Mouse (Mus musculus) frontal cortex, postnatal 10 days (tissue): Measurements from ENCODE around the gene Zfp367.
A peak's percentile ranks its signal among the peaks of the same experiment; 100 is the strongest.

Experiments
- DNase-seq, 2 experiments: peaks; one replicate each; pipeline ENCODE4 v3.0.0; 2022; ENCODE audit warnings: low spot score in 2 of 2, mixed read lengths in 1 of 2

Zfp367 gene

GRCm38 (mm10) chr13:64153083-64153682 is at the start of gene Zfp367:
TSS of gene Zfp367 (minus strand) at chr13:64153202.
- DNase-seq: peak; percentile 97

- DNase-seq: no peak
Measured at GRCm38 (mm10) chr13:64200911-64201310, 47.9 kb upstream of the Zfp367 start.

- no peak for DNase-seq
Measured at GRCm38 (mm10) chr13:64198310-64198709, 45.3 kb upstream of the Zfp367 start.

- DNase-seq: no peak
Measured at GRCm38 (mm10) chr13:64197899-64198298, 44.9 kb upstream of the Zfp367 start.

DNA sequence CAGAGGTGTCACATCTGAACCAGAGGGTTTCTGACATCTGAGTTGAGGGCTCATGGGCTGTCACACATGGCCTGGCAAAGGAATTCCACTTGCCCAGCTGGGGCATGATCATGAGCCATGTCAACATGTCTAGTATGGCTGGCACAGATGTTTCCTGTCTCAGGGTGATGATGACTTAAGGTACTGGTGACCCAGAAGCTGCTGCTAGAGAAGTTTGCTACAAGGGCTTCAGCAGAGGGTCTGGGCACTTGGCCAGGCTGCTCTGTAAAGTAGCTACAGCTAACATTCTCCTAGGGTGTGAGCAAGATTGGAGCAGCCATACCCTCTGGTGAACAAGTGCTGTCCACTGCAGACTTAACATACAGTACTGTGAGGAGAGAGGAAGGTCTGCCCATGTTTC is 34.1 kb upstream of the Zfp367 start:
- no peak for DNase-seq

- DNase-seq: no peak
Measured at GRCm38 (mm10) chr13:64186516-64186915, 33.5 kb upstream of the Zfp367 start.

DNA sequence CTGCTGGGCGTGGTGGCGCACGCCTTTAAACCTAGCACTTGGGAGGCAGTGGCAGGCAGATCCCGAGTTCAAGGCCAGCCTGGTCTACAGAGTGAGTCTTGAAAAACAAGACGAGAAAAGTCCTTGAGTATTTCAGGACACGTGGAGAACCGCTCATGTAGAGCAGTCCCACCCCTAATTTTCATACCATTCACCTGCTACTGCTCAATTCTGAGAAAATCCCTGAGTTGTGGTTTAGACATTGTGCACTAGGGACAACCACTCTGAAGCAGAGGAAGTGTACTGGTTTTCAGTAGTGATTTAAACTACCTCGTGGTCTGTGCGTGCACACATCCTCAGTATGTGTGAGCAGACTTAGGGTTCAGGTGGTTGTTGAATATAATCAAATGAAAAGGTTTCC is 32.6 kb upstream of the Zfp367 start:
- no peak for DNase-seq

DNA sequence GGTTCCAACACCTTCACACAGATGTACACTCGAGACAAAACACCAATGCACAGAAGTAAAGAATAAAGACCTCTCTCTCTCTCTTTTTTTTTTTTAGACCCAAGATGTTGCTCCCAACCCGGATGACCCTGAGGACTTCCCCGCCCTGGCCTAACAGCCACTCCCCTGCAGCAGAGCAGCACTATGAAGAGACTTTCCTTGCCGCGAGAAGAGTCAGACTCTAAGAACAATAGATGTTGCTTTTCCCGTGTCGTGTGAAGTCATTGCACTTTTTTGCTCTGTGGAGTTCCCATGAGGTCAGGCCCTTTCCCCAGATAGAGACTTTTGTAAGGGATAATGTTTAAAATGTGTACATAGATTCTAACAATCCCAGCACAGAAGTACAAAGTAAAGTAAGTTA is 32.2 kb upstream of the Zfp367 start:
- no peak for DNase-seq

- DNase-seq: no peak
Measured at GRCm38 (mm10) chr13:64184361-64184760, 31.4 kb upstream of the Zfp367 start.

GRCm38 (mm10) chr13:64183583-64183982 is 30.6 kb upstream of the Zfp367 start:
- DNase-seq: no peak

DNA sequence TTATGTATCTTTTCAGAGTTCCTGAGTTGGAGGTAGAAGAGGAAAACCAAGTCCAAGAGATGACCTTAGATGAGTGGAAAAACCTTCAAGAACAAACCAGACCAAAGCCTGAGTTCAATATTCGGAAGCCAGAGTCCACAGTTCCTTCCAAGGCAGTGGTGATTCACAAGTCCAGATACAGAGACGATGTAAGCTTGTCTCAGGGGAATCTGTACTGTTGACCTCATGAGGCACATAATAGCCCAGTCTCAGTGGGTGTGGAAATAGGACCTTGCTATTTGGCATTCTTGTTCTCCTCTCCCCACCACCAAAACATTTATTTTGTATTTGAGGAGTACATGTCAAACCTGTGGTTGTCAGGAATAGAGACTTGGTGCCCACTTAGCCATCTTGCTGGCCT is 29.1 kb upstream of the Zfp367 start:
- no peak for DNase-seq

DNA sequence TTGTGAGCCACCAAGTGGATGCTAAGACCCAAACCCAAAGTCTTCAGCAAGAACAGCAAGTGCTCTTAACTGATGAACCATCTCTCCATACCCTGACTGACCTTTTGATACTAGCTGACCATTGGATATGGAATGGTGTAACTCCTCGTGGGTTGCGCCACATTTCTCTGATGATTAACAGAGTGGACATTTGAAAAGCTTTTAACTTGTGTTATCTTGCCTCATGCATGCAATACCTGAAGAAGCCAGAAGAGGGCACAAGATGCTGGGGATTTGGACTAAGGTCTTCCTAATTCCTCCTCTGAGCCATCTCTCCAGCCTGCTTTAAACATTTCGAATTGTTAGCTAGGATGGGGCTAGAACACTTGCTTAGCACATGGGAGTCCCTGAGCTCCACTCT is 27.9 kb upstream of the Zfp367 start:
- DNase-seq: peak in 1 of 2 experiments; percentile 48

DNA sequence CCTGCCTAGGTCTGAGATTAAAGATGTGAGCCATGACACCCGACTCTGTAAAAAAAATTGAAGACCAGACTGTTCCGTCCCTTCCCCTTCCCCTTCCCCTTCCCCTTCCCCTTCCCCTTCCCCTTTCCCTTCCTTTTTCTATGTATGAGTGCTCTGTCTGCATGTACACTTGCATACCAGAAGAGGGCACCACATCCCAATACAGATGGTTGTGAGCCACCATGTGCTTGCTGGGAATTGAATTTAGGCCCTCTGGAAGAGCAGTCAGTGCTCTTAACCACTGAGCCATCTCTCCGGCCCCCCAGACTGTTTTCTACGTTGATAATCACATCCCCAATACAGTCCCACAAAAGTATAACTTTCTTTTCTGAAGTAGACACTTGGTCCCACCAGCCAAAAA is 27.3 kb upstream of the Zfp367 start:
- DNase-seq: no peak

DNA sequence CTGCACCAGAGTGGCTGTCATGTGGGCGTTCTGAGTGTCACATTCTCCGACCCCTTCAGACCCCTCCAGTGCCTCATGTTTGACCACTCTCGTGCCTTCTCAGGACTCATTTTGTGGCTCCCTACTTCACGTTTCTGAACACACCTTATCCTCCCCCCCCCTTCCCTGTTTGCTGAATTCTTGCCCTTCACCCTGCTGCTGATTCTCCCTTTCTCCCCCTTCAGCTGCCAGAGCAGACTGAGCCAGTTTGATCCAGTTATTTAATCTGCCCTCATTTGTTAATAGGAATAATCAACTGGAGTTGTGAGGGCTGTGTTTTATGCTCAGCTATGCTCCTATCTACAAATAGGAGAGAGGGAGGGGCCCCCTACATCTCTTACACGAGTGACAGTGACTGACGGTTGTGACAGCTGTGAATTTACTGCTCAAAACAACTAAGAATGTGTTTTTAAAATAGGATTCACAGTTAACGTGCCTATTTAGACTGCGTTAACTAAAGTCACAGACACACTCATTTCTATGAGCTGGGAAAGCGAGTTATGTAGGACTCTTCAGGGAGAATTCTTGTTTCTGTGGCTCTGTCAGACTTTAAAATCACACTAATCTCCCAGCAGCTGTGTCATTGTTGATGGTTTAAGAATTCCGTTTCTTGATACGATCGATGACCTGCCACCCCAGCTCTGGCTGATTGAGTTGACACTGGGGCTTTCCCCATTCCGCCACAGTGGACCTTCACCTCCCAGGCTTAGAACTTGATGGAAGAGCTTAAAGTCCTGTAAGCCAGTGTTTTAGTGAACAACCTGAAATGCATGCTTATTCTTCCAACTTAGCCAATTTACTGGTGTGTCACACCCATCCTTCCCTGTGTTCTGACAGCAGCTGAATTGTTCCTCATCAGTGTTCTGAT is 26.0 kb upstream of the Zfp367 start:
- DNase-seq: no peak

GRCm38 (mm10) chr13:64178000-64178399 is 25.0 kb upstream of the Zfp367 start:
- no peak for DNase-seq

DNA sequence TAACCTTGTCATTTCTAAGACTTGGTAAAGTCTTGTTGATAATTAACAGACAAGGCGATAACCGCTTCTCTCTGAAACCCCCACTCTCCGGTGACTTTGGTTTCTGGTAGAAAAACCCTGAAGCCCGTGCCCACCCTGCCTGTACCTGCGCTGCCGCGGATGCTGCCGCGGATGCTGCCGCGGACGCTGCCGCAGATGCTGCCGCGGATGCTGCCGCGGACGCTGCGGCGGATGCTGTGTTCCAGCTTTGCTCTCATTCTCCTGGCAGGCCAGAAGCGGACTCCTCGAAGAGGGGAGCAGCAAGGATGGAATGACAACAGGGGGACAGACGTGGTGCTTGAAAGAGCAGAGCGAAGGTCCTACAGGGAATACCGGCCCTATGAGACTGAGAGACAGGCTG is 16.7 kb upstream of the Zfp367 start:
- no peak for DNase-seq

DNA sequence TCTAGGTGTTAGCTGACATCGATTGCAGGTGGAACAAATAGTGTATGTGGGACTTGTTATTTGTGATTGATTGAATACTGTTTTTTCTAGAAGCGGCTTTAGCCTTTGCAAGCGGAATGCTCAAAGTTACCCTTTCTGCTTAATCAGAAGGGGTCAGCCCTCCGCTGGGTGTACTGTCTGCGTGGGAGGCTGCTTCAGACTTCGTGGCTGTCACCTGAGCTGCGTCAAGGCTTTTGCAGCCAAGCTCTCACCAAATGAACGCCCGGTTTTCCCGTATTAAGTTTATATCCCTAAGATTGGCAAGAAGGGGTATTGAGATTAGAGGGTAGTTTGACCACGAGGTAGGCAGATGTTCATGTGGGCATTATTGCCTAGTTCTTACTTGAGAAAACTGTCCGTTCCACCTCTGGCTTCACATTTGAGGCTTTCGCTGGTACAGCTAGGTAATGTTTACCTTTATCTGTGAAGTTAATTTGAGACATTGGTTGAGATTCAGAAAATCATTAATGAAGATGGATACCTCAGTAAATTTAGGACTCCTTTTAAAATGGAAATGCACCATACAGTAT is 10.2 kb upstream of the Zfp367 start:
- no peak for DNase-seq

- DNase-seq: peak in 1 of 2 experiments; percentile 30
Measured at GRCm38 (mm10) chr13:64162626-64163025, 9.6 kb upstream of the Zfp367 start.

DNA sequence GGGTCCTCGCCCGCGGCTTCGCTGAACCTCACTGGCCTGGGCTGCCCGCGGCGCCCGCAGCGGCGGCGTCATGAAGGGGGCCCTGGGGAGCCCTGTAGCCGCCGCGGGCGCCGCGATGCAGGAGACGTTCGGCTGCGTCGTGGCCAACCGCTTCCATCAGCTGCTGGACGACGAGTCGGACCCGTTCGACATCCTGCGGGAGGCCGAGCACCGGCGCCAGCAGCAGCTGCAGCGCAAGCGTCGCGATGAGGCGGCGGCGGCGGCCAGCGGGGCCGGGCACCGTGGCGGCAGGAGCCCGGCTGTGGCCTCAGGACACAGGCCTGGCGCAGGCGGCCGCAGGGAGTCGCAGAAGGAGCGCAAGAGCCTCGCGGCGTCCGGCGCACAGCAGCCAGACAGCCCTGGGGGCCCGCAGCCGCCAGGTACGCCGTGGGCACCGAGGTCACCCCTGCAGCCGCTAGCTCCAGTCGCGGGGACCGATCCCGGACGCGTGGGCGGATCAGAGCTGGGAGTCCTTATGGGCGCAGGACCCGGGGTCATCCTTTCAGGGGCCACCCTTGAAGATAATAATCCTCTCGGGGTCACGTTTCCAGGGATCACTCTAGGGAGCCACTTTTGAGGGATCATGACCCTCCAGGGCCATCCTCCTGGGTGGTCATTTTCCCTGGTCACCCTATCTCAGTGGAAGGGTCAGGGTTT is 9.1 kb upstream of the Zfp367 start:
- DNase-seq: peak; percentile 58 to 60

DNA sequence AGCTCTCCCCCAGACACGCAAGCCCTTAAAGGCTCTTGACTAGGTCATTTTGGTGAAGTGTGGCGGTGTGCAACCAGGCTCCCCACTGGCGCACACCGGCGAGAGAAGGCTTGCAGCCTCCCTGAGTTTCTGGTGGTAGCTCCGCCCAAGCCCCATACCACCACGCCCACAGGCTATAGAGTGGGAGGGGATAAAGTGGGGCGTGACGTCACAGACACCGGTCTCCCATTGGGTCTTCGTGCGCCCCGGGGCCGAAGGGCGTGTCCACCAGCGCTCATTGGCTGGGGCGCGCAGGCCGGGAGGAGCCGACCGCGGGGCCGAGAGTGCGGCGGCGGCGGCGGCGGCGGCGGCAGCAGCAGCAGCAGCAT is 8.5 kb upstream of the Zfp367 start, which contains the start of gene Habp4:
Gene Habp4, plus strand, starts transcription at position 277 of the 368 bp plus-strand sequence.
- peak; percentile 97 to 99 for DNase-seq

DNA sequence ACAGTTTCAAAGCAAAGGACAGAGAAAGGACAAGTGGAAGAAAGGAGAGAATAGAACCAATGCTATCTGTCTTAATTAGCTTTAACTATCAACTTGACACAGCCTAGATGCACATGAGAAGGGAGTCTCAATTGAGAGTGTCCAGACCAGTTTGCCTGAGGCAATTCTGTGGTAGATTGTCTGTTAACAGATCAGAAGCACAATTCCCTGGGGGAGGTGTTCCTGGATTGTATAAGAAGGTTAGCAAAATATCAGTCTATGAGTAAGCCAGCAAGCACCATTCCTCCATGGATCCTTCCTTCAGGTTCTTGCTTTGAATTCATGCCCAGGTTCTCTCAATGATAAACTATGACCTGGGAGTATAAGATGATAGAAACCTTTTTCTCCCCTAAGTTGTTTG is 4.0 kb upstream of the Zfp367 start:
- no peak for DNase-seq

- DNase-seq: no peak
Measured at GRCm38 (mm10) chr13:64155171-64155571, 2.2 kb upstream of the Zfp367 start.
